Mouse (Mus musculus): Measurements from ENCODE around the gene Kif22. TPM values are rescaled to one million over a fixed set of nuclear protein-coding genes. Genes with fewer than 3 reads are reported as not detected.
A peak's percentile ranks its signal among the peaks of the same experiment; 100 is the strongest.

Kif22 gene
- polyA plus RNA-seq, 1 experiment from 2014 or later = 74.3 TPM

- Histone ChIP-seq H3K36me3 (ENCODE audit: control insufficient read depth, insufficient read depth, low read length) (peaks cover 41% of the 10 kb centered on the region), H3K4me1 (ENCODE audit: control insufficient read depth in 2 of 2, insufficient read depth in 2 of 2, low read length in 2 of 2) (peaks cover 32 to 68% of the 10 kb centered on the region in 2 experiments), H3K9me3 (ENCODE audit: control insufficient read depth, low read length) (no peaks in the 10 kb centered on the region), H3K9ac (ENCODE audit: low read length) (no peak overlapping the region; the same call in 1 of the 2 replicates), H3K4me3 (ENCODE audit: control insufficient read depth in 1 of 2, insufficient read depth in 1 of 2, low read depth in 1 of 2, low read length in 2 of 2) (no peak overlapping the region), H3K4me2 (ENCODE audit: low read length) (no peak overlapping the region), H3K27me3 (ENCODE audit: control insufficient read depth, insufficient read depth, low read length) (no peaks in the 10 kb centered on the region), H3K27ac (replicated peaks in 1 of 2; ENCODE audit: control insufficient read depth in 1 of 2, insufficient read depth in 1 of 2, low read depth in 2 of 2, low read length in 2 of 2) (no peak overlapping the region)
- 80% methylated on average over 14 of the region's 14 CpGs for WGBS
- ATAC-seq (ENCODE audit: insufficient number of reproducible peaks, insufficient read depth, low FRiP score, low read depth) = no peak
Observed at GRCm38 (mm10) chr7:127019306-127019960, 22.8 kb downstream of the Kif22 start.

- peaks cover 34% of the 10 kb centered on the region for H3K36me3 ChIP-seq (ENCODE audit: control insufficient read depth, insufficient read depth, low read length)
- H3K4me1 ChIP-seq (ENCODE audit: control insufficient read depth in 2 of 2, insufficient read depth in 2 of 2, low read length in 2 of 2) = peaks cover 27 to 65% of the 10 kb centered on the region in 2 experiments
- H3K4me3 ChIP-seq (ENCODE audit: control insufficient read depth in 1 of 2, insufficient read depth in 1 of 2, low read depth in 1 of 2, low read length in 2 of 2) = no peak overlapping the region
- no peak for ATAC-seq (ENCODE audit: insufficient number of reproducible peaks, insufficient read depth, low FRiP score, low read depth)
- H3K9ac ChIP-seq (ENCODE audit: low read length) = no peak overlapping the region; the same call in 1 of the 2 replicates
- H3K4me2 ChIP-seq (ENCODE audit: low read length) = no peak overlapping the region
- no peaks in the 10 kb centered on the region for H3K27me3 ChIP-seq (ENCODE audit: control insufficient read depth, insufficient read depth, low read length)
- 72% methylated on average over 15 of the region's 15 CpGs for WGBS
- no peaks in the 10 kb centered on the region for H3K9me3 ChIP-seq (ENCODE audit: control insufficient read depth, low read length)
- H3K27ac ChIP-seq (replicated peaks in 1 of 2; ENCODE audit: control insufficient read depth in 1 of 2, insufficient read depth in 1 of 2, low read depth in 2 of 2, low read length in 2 of 2) = no peak overlapping the region
Observed at GRCm38 (mm10) chr7:127018416-127019305, 23.6 kb downstream of the Kif22 start.

DNA sequence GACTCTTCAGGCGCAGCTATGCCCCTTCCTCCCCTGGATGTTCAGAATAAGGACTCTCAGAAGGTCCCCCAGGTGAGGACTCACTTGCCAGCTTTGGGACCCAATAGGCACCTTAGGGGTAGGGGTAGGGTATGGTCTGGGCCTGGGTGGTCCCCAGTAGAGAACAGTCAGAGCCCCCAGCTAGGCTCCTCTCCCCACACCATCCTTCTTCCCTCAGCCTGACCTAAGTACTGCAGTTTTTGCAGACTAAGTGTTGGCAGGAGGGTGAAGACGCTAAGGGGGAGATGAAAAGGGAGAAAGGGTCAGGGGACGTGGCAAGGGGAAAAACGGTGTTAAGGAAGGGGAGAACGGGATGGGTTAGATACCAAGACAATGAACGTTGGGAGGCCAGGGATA is 24.3 kb downstream of the Kif22 start:
- Histone ChIP-seq H3K9ac (ENCODE audit: low read length) (peak overlapping the region; percentile 25; the same call in 1 of the 2 replicates), H3K4me2 (ENCODE audit: low read length) (no peak overlapping the region), H3K4me1 (ENCODE audit: control insufficient read depth in 2 of 2, insufficient read depth in 2 of 2, low read length in 2 of 2) (peaks cover 27 to 62% of the 10 kb centered on the region in 2 experiments), H3K4me3 (ENCODE audit: control insufficient read depth in 1 of 2, insufficient read depth in 1 of 2, low read depth in 1 of 2, low read length in 2 of 2) (no peak overlapping the region), H3K27ac (replicated peaks in 1 of 2; ENCODE audit: control insufficient read depth in 1 of 2, insufficient read depth in 1 of 2, low read depth in 2 of 2, low read length in 2 of 2) (no peak overlapping the region), H3K27me3 (ENCODE audit: control insufficient read depth, insufficient read depth, low read length) (no peaks in the 10 kb centered on the region), H3K36me3 (ENCODE audit: control insufficient read depth, insufficient read depth, low read length) (peaks cover 34% of the 10 kb centered on the region), H3K9me3 (ENCODE audit: control insufficient read depth, low read length) (no peaks in the 10 kb centered on the region)
- WGBS = 47% methylated on average over 6 of the region's 6 CpGs
- ATAC-seq (ENCODE audit: insufficient number of reproducible peaks, insufficient read depth, low FRiP score, low read depth) = no peak

- 5% methylated on average over 39 of the region's 39 CpGs for WGBS
- Histone ChIP-seq H3K4me1 (ENCODE audit: control insufficient read depth in 2 of 2, insufficient read depth in 2 of 2, low read length in 2 of 2) (peaks cover 27 to 55% of the 10 kb centered on the region in 2 experiments), H3K27me3 (ENCODE audit: control insufficient read depth, insufficient read depth, low read length) (no peaks in the 10 kb centered on the region), H3K27ac (replicated peaks in 1 of 2; ENCODE audit: control insufficient read depth in 1 of 2, insufficient read depth in 1 of 2, low read depth in 2 of 2, low read length in 2 of 2) (peak within 1 kb of the TSS; percentile 94 to 98), H3K4me3 (ENCODE audit: control insufficient read depth in 1 of 2, insufficient read depth in 1 of 2, low read depth in 1 of 2, low read length in 2 of 2) (peak within 1 kb of the TSS; percentile 81 to 94), H3K9me3 (ENCODE audit: control insufficient read depth, low read length) (no peaks in the 10 kb centered on the region), H3K4me2 (ENCODE audit: low read length) (peak within 1 kb of the TSS; percentile 81), H3K36me3 (ENCODE audit: control insufficient read depth, insufficient read depth, low read length) (peaks cover 34% of the 10 kb centered on the region), H3K9ac (ENCODE audit: low read length) (peak within 1 kb of the TSS; percentile 94)
- peak; percentile 75 for ATAC-seq (ENCODE audit: insufficient number of reproducible peaks, insufficient read depth, low FRiP score, low read depth)
Observed at GRCm38 (mm10) chr7:127016971-127017949, 25.0 kb downstream of the Kif22 start, which contains the start of gene Pagr1a. Pagr1a (minus strand) TSS chr7:127017352.

DNA sequence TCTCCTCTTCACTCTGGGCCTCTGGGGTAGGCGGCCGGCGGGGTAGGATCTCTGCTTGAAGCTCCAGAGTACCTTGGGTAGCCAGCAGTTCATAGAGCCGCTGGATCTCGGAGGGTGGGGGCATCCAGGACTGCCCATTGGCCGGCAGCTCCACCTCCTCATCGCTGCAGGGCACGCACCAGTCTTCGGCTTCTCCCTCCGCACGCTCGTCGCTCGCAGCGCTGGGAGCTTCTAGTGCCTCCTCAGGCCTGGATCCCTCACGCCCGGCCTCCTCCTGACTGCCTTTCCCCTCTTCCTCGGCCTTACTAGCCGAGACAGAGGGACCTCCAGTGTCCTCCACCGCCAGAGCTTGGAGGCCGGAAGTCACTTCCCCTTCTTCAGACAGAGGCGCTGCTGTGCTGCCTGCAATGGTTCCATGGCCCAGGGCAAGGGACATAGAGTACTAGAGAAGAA is 25.8 kb downstream of the Kif22 start:
- Histone ChIP-seq H3K9ac (ENCODE audit: low read length) (peak overlapping the region; percentile 94), H3K27ac (replicated peaks in 1 of 2; ENCODE audit: control insufficient read depth in 1 of 2, insufficient read depth in 1 of 2, low read depth in 2 of 2, low read length in 2 of 2) (peak overlapping the region; percentile 94 to 98), H3K4me3 (ENCODE audit: control insufficient read depth in 1 of 2, insufficient read depth in 1 of 2, low read depth in 1 of 2, low read length in 2 of 2) (peak overlapping the region; percentile 81 to 94), H3K4me1 (ENCODE audit: control insufficient read depth in 2 of 2, insufficient read depth in 2 of 2, low read length in 2 of 2) (peaks cover 26 to 47% of the 10 kb centered on the region in 2 experiments), H3K27me3 (ENCODE audit: control insufficient read depth, insufficient read depth, low read length) (no peaks in the 10 kb centered on the region), H3K36me3 (ENCODE audit: control insufficient read depth, insufficient read depth, low read length) (peaks cover 31% of the 10 kb centered on the region), H3K9me3 (ENCODE audit: control insufficient read depth, low read length) (no peaks in the 10 kb centered on the region), H3K4me2 (ENCODE audit: low read length) (peak overlapping the region; percentile 81)
- WGBS = 1% methylated on average over 22 of the region's 22 CpGs
- peak; percentile 55 for ATAC-seq (ENCODE audit: insufficient number of reproducible peaks, insufficient read depth, low FRiP score, low read depth)

- Histone ChIP-seq H3K4me1 (ENCODE audit: control insufficient read depth in 2 of 2, insufficient read depth in 2 of 2, low read length in 2 of 2) (peaks cover 23 to 45% of the 10 kb centered on the region in 2 experiments), H3K27me3 (ENCODE audit: control insufficient read depth, insufficient read depth, low read length) (no peaks in the 10 kb centered on the region), H3K27ac (replicated peaks in 1 of 2; ENCODE audit: control insufficient read depth in 1 of 2, insufficient read depth in 1 of 2, low read depth in 2 of 2, low read length in 2 of 2) (peak within 1 kb of the TSS; percentile 94 to 98), H3K4me2 (ENCODE audit: low read length) (peak within 1 kb of the TSS; percentile 81), H3K4me3 (ENCODE audit: control insufficient read depth in 1 of 2, insufficient read depth in 1 of 2, low read depth in 1 of 2, low read length in 2 of 2) (peak within 1 kb of the TSS; percentile 81 to 94), H3K9me3 (ENCODE audit: control insufficient read depth, low read length) (no peaks in the 10 kb centered on the region), H3K36me3 (ENCODE audit: control insufficient read depth, insufficient read depth, low read length) (peaks cover 31% of the 10 kb centered on the region), H3K9ac (ENCODE audit: low read length) (peak within 1 kb of the TSS; percentile 94)
- ATAC-seq (ENCODE audit: insufficient number of reproducible peaks, insufficient read depth, low FRiP score, low read depth) = no peak
Observed at GRCm38 (mm10) chr7:127016481-127016485, 26.0 kb downstream of the Kif22 start, which contains the start of gene Pagr1b. Pagr1b (minus strand) TSS chr7:127016484.

DNA sequence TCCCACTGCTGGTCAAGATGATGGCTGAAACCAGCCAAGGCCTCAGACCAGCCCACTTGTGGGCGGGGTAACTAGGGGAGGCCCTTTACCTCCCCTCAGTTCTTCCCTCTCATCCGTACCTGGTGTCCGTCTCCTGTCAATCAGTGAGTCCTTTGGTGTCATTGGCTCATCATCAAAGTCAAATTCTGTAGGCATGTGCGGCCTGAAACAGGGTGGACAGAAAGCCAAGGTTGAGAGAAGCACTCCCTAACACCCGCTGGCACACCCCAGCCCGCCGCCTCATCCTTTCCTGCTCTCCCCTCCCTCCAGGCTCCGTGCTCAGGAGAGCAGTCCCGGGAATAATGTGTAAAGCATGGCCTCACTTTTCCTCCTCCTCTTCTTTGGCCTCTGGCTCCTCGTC is 26.2 kb downstream of the Kif22 start:
- Histone ChIP-seq H3K9ac (ENCODE audit: low read length) (peak overlapping the region; percentile 94), H3K4me3 (ENCODE audit: control insufficient read depth in 1 of 2, insufficient read depth in 1 of 2, low read depth in 1 of 2, low read length in 2 of 2) (peak overlapping the region; percentile 81 to 94), H3K9me3 (ENCODE audit: control insufficient read depth, low read length) (no peaks in the 10 kb centered on the region), H3K27ac (replicated peaks in 1 of 2; ENCODE audit: control insufficient read depth in 1 of 2, insufficient read depth in 1 of 2, low read depth in 2 of 2, low read length in 2 of 2) (peak overlapping the region; percentile 94 to 98), H3K4me1 (ENCODE audit: control insufficient read depth in 2 of 2, insufficient read depth in 2 of 2, low read length in 2 of 2) (peaks cover 22 to 43% of the 10 kb centered on the region in 2 experiments), H3K27me3 (ENCODE audit: control insufficient read depth, insufficient read depth, low read length) (no peaks in the 10 kb centered on the region), H3K4me2 (ENCODE audit: low read length) (peak overlapping the region; percentile 81), H3K36me3 (ENCODE audit: control insufficient read depth, insufficient read depth, low read length) (peaks cover 31% of the 10 kb centered on the region)
- WGBS = 3% methylated on average over 10 of the region's 10 CpGs
- ATAC-seq (ENCODE audit: insufficient number of reproducible peaks, insufficient read depth, low FRiP score, low read depth) = peak; percentile 16; the same call in 1 of the 2 replicates

Measured in heart, embryonic 14.5 days (tissue).